Mouse (Mus musculus) liver, adult 2 months (tissue): ENCODE results near the gene Agpat4.

Experiments
- CTCF ChIP-seq: fragments of 200-500 bp; IDR thresholded peaks from 2 replicates; pipeline ENCODE4 v1.5.1; 2011; ENCODE audit warnings: low read depth, low read length, control low read depth
- POLR2A ChIP-seq: fragments of 200-500 bp; IDR thresholded peaks from 2 replicates; pipeline ENCODE4 v1.6.1; 2011; ENCODE audit warnings: low read length, control low read depth; ENCODE audit not compliant: insufficient read depth; ENCODE audit errors: extremely low read depth

DNA sequence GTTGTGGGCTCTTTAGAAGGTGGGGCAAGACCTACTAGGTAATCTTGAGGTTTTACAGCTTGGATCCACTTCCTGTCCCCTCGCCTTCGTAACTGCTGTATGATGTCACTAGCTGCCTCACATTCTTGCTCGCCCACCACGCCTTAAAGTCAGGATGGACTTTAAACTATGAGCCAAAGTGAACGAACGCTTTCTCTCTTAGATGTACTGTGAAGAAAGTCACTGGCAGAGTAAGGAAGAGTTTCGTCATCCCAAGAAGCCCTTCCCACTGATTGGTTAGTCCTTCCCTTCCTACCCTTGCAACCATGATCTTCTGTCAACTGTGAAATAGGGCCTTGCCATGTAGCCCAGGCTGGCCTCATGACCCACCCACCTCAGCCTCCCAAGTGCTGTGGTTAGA, 112.6 kb downstream of the Agpat4 start:
- TF ChIP-seq CTCF (no peak), POLR2A (no peak)
